Mouse (Mus musculus): ENCODE data around the gene Ppp1r12b. TPM values are rescaled to one million over a fixed set of nuclear protein-coding genes. Genes with fewer than 3 reads are reported as not detected.

Ppp1r12b gene
- total and polyA plus RNA-seq, 3 experiments: 4.7 to 7.8 TPM; not detected in 1

DNA sequence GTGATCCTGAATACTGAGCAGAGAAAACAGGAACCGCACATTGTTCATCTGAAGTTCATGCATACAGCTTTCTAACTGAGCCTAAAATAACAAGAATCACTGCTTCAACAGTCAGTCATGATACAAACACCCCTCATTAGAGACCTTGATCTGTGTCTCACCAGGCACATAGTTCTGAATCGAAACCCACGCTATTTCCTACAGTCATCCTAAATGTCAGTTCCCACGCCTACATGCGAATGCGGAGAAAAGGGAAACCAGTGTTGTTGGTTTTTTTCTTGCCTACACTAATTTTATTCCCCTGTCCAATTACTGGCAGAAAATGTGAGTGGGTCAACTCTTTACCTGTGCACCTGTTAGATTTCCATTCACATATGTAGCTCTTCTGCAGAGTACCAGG lies 66.1 kb downstream of the Ppp1r12b start:
- H3K36me3 ChIP-seq (ENCODE audit: control insufficient read depth in 1 of 2, insufficient read depth in 2 of 2, low read length in 2 of 2): no peaks in the 10 kb centered on the region; a peak in 2 of 4 replicates
- H3K9me3 ChIP-seq (replicated peaks; ENCODE audit: insufficient read depth, low read length): no peaks in the 10 kb centered on the region
- H3K27ac ChIP-seq (ENCODE audit: control insufficient read depth, low read depth, low read length): no peak overlapping the region
- TF ChIP-seq CTCF (IDR thresholded peaks at IDR 0.05 in 2 of 3, conservative IDR thresholded peaks at IDR 0.05 in 1 of 3; ENCODE audit: control insufficient read depth in 1 of 3, insufficient read depth in 1 of 3, low read depth in 2 of 3, low read length in 3 of 3, poor library complexity in 1 of 3, severe bottlenecking in 1 of 3) (no peak), E2F4 (IDR thresholded peaks at IDR 0.05; ENCODE audit: borderline replicate concordance, low read depth, low read length) (no peak), ZMIZ1 (IDR thresholded peaks at IDR 0.05; ENCODE audit: low read depth, low read length) (no peak), MAFK (IDR thresholded peaks at IDR 0.05; ENCODE audit: borderline replicate concordance, low read depth, low read length) (no peak), MXI1 (IDR thresholded peaks at IDR 0.05; ENCODE audit: low read depth, low read length) (no peak), GABPA (IDR thresholded peaks at IDR 0.05; ENCODE audit: low read depth, low read length) (no peak), GATA1 (IDR thresholded peaks at IDR 0.05; ENCODE audit: low read depth, low read length) (no peak), UBTF (IDR thresholded peaks at IDR 0.05; ENCODE audit: borderline replicate concordance, insufficient read depth, low read depth, low read length) (no peak), BHLHE40 (IDR thresholded peaks at IDR 0.05; ENCODE audit: borderline replicate concordance, low read depth, low read length) (no peak), POLR2AphosphoS2 (IDR thresholded peaks at IDR 0.05; ENCODE audit: low read length) (no peak), JUND (IDR thresholded peaks at IDR 0.05; ENCODE audit: low read depth, low read length) (no peak), ELF1 (IDR thresholded peaks at IDR 0.05; ENCODE audit: low read depth, low read length) (no peak), TCF12 (IDR thresholded peaks at IDR 0.05; ENCODE audit: low read depth, low read length) (no peak), SMC3 (IDR thresholded peaks at IDR 0.05; ENCODE audit: low read depth, low read length) (no peak), MAZ (IDR thresholded peaks at IDR 0.05; ENCODE audit: low read depth, low read length) (no peak), POLR2AphosphoS5 (IDR thresholded peaks at IDR 0.05; ENCODE audit: borderline replicate concordance, low read depth, low read length) (no peak)
- H3K4me3 ChIP-seq (ENCODE audit: control insufficient read depth in 1 of 2, insufficient read depth in 1 of 2, low read depth in 2 of 2, low read length in 2 of 2): no peak overlapping the region
- H3K4me1 ChIP-seq (ENCODE audit: control insufficient read depth in 1 of 2, insufficient read depth in 2 of 2, low read length in 2 of 2): peaks cover 0 to 3% of the 10 kb centered on the region in 2 experiments; a peak in 1 of 4 replicates
- H3K9ac ChIP-seq (ENCODE audit: control insufficient read depth, low read depth, low read length, poor library complexity, severe bottlenecking): no peak overlapping the region
- no peaks in the 10 kb centered on the region for H3K79me2 ChIP-seq (ENCODE audit: control insufficient read depth, insufficient read depth, low read length, poor library complexity)
- H3K27me3 ChIP-seq (ENCODE audit: control insufficient read depth in 1 of 2, insufficient read depth in 2 of 2, low read length in 2 of 2): no peaks in the 10 kb centered on the region
- no peak for DNase-seq (ENCODE audit: low read depth, low spot score)

DNA sequence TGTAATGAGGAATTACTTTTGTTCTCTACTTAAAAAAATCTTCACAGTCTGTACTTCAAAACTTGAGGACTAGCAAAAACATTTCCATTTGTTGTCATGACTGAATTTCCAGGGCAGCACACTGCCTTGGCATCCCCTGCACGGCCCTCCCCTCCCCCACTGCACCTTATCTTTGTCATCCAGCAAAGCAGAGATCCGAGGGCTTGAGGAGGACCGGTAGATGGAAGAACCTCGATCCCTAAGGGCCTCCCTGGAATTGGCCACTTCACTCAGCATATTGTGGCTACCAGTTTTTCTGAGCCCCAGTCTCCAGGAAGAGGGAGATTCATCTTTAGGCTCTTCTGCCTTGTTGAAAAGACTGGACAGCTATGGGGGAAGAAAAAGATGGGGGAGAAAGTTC lies 79.9 kb downstream of the Ppp1r12b start:
- Histone ChIP-seq H3K9me3 (replicated peaks; ENCODE audit: insufficient read depth, low read length) (no peaks in the 10 kb centered on the region), H3K4me1 (ENCODE audit: control insufficient read depth in 1 of 2, insufficient read depth in 2 of 2, low read length in 2 of 2) (peaks cover 0 to 2% of the 10 kb centered on the region in 2 experiments; a peak in 2 of 4 replicates), H3K4me3 (ENCODE audit: control insufficient read depth in 1 of 2, insufficient read depth in 1 of 2, low read depth in 2 of 2, low read length in 2 of 2) (no peak overlapping the region), H3K9ac (ENCODE audit: control insufficient read depth, low read depth, low read length, poor library complexity, severe bottlenecking) (no peak overlapping the region), H3K27ac (ENCODE audit: control insufficient read depth, low read depth, low read length) (no peak overlapping the region), H3K79me2 (ENCODE audit: control insufficient read depth, insufficient read depth, low read length, poor library complexity) (no peaks in the 10 kb centered on the region), H3K36me3 (ENCODE audit: control insufficient read depth in 1 of 2, insufficient read depth in 2 of 2, low read length in 2 of 2) (peaks cover 0 to 6% of the 10 kb centered on the region in 2 experiments; a peak in 3 of 4 replicates), H3K27me3 (ENCODE audit: control insufficient read depth in 1 of 2, insufficient read depth in 2 of 2, low read length in 2 of 2) (no peaks in the 10 kb centered on the region)
- no peak for TF ChIP-seq MXI1 (IDR thresholded peaks at IDR 0.05; ENCODE audit: low read depth, low read length)
- TF ChIP-seq EP300 (IDR thresholded peaks at IDR 0.05; ENCODE audit: low read depth in 1 of 2, low read length in 2 of 2): no peak
- TF ChIP-seq TBP (IDR thresholded peaks at IDR 0.05; ENCODE audit: low read depth, low read length): no peak
- peak; percentile 10 for DNase-seq (ENCODE audit: low read depth, low spot score)

Data from MEL (cell line).